Comparison of ENCODE assay signal across 17 mouse cellular contexts in genomic region chr7:111509167-111509854, GRCm38 (mm10).
"Had no signal": no experiment of that assay in that cellular context is flagged by ENCODE, and none has a peak within 500 bp of the region (broad histone marks: within the 10 kb centered on the region; RNA-seq: fewer than 3 reads in every experiment).

No protein-coding gene starts in this region.

- H3K27me3 ChIP-seq: limb, embryonic 12.5 days; limb, embryonic 15.5 days; midbrain, embryonic 12.5 days; midbrain, embryonic 15.5 days; neural tube, embryonic 13.5 days had no signal

- DNase-seq: kidney, adult 9 months; kidney, postnatal 4 days; left cerebral cortex, postnatal 4 days; liver, postnatal 0 days; thymus, adult 18-20 months; thymus, postnatal 36 days had no signal

- H3K27ac ChIP-seq: limb, embryonic 12.5 days; limb, embryonic 15.5 days; liver, embryonic 14.5 days; macrophage; midbrain, embryonic 12.5 days; midbrain, embryonic 15.5 days; neural tube, embryonic 13.5 days had no signal

- H3K4me3 ChIP-seq: limb, embryonic 12.5 days; limb, embryonic 15.5 days; midbrain, embryonic 12.5 days; midbrain, embryonic 15.5 days; neural tube, embryonic 13.5 days had no signal

- H3K36me3 ChIP-seq: limb, embryonic 12.5 days; midbrain, embryonic 12.5 days; midbrain, embryonic 15.5 days; neural tube, embryonic 13.5 days had no signal

- H3K9me3 ChIP-seq: limb, embryonic 12.5 days; limb, embryonic 15.5 days; midbrain, embryonic 12.5 days; midbrain, embryonic 15.5 days; neural tube, embryonic 13.5 days had no signal

- H3K4me1 ChIP-seq: limb, embryonic 15.5 days; midbrain, embryonic 12.5 days; midbrain, embryonic 15.5 days; neural tube, embryonic 13.5 days had no signal

- H3K9ac ChIP-seq: limb, embryonic 12.5 days; limb, embryonic 15.5 days; liver, embryonic 14.5 days; liver, postnatal 0 days; lung, embryonic 14.5 days; midbrain, embryonic 12.5 days; midbrain, embryonic 15.5 days; neural tube, embryonic 13.5 days had no signal

- H3K4me2 ChIP-seq: limb, embryonic 12.5 days; limb, embryonic 15.5 days; liver, embryonic 11.5 days; lung, embryonic 14.5 days; midbrain, embryonic 12.5 days; midbrain, embryonic 15.5 days; neural tube, embryonic 13.5 days had no signal

- ATAC-seq: intestine, postnatal 0 days; liver, postnatal 0 days; lung, postnatal 0 days; midbrain, embryonic 15.5 days had no signal
